Mouse (Mus musculus): ENCODE data around the gene Nr6a1. TPM values are rescaled to one million over a fixed set of nuclear protein-coding genes. Genes with fewer than 3 reads are reported as not detected.

Nr6a1 gene
- 0.36 and 0.39 TPM in 2 replicates for polyA plus RNA-seq (2021; fragmentation: Nextera tagmentation)
- long read RNA-seq, experiment 1, partial matches to known transcripts: 0 of 2 reads
- long read RNA-seq, experiment 1, other reads (novel, unspliced or antisense): 2 of 2 reads
- long read RNA-seq, experiment 2, full-length matches to known transcripts: 1 of 8 reads
- long read RNA-seq, experiment 2, partial matches to known transcripts: 0 of 8 reads
- long read RNA-seq, experiment 2, other reads (novel, unspliced or antisense): 7 of 8 reads

GRCm38 (mm10) chr2:38927115-38927979, at the start of gene Nr6a1:
Gene Nr6a1, minus strand, starts transcription at chr2:38927688.

GRCm38 (mm10) chr2:38931851-38932667, 4.6 kb upstream of the Nr6a1 start, which contains the start of gene Olfml2a:
Gene Olfml2a, plus strand, starts transcription at chr2:38931978.

GRCm38 (mm10) chr2:38714324-38714723, 213.2 kb downstream of the Nr6a1 start, which contains the start of gene Nr5a1:
Gene Nr5a1, minus strand, starts transcription at chr2:38714542.

Small RNAs within 50 kb of the gene (microRNA-seq; reads per million reads assigned to microRNA genes)
- gene Mir181a-2 (38.0 reads per million, percentile 48 among the genes with 10 or more reads in this experiment), gene Mir181b-2 (1,708 reads per million, percentile 86 among the genes with 10 or more reads in this experiment)

Other genes with a start within 250 kb of the Nr6a1 start
- not detected in 2 replicates for gene Nr5a1, start 213.1 kb downstream of the Nr6a1 start, polyA plus RNA-seq (2021; fragmentation: Nextera tagmentation)
- gene Olfml2a, start 4.3 kb upstream of the Nr6a1 start, polyA plus RNA-seq (2021; fragmentation: Nextera tagmentation): 0.54 and 1.1 TPM in 2 replicates
- 0.53 and 0.55 TPM in 2 replicates for gene Wdr38, start 69.8 kb upstream of the Nr6a1 start, polyA plus RNA-seq (2021; fragmentation: Nextera tagmentation)
- gene Arpc5l, start 77.7 kb upstream of the Nr6a1 start, polyA plus RNA-seq (2021; fragmentation: Nextera tagmentation): 263 and 274 TPM in 2 replicates
- gene Rpl35, start 77.9 kb upstream of the Nr6a1 start, polyA plus RNA-seq (2021; fragmentation: Nextera tagmentation): 2,004 and 2,053 TPM in 2 replicates
- 7.6 and 9.8 TPM in 2 replicates for gene Golga1, start 137.9 kb upstream of the Nr6a1 start, polyA plus RNA-seq (2021; fragmentation: Nextera tagmentation)